Mouse (Mus musculus): ENCODE results near the gene Olfr93. TPM values are rescaled to one million over a fixed set of nuclear protein-coding genes. Genes with fewer than 3 reads are reported as not detected.

Olfr93 gene
- polyA plus RNA-seq (2015; fragmentation: Nextera tagmentation; extraction: Ambion mirVana), result not detected in 2 replicates

GRCm38 (mm10) chr17:37161394-37161793 lies at the start of gene Olfr93:
Olfr93 (minus strand) TSS chr17:37161494.

GRCm38 (mm10) chr17:37200894-37201293 lies 39.6 kb upstream of the Olfr93 start, which contains the start of gene Olfr94:
Olfr94 (minus strand) TSS chr17:37200994.

GRCm38 (mm10) chr17:37193656-37194055 lies 32.4 kb upstream of the Olfr93 start, which contains the start of gene Ubd:
Ubd (plus strand) TSS chr17:37193892.

GRCm38 (mm10) chr17:37119988-37120387 lies 41.3 kb downstream of the Olfr93 start, which contains the start of gene Olfr92:
Olfr92 (minus strand) TSS chr17:37120088.

GRCm38 (mm10) chr17:37098178-37098577 lies 63.1 kb downstream of the Olfr93 start, which contains the start of gene Olfr91:
Olfr91 (minus strand) TSS chr17:37098278.

Other genes starting within 250 kb of the Olfr93 start
- gene Rnf39, start 218.6 kb downstream of the Olfr93 start, polyA plus RNA-seq (2015; fragmentation: Nextera tagmentation; extraction: Ambion mirVana), result 4.5 and 5.2 TPM in 2 replicates
- gene Ppp1r11, start 209.8 kb downstream of the Olfr93 start, polyA plus RNA-seq (2015; fragmentation: Nextera tagmentation; extraction: Ambion mirVana), result 153 and 169 TPM in 2 replicates
- gene Znrd1, start 202.9 kb downstream of the Olfr93 start, polyA plus RNA-seq (2015; fragmentation: Nextera tagmentation; extraction: Ambion mirVana), result 54.6 and 58.0 TPM in 2 replicates
- gene Znrd1as, start 202.9 kb downstream of the Olfr93 start, polyA plus RNA-seq (2015; fragmentation: Nextera tagmentation; extraction: Ambion mirVana), result 3.4 and 4.6 TPM in 2 replicates
- gene 2410137M14Rik, start 180.3 kb downstream of the Olfr93 start, polyA plus RNA-seq (2015; fragmentation: Nextera tagmentation; extraction: Ambion mirVana), result 0.25 TPM in 1 of 2 replicates, not detected in the other
- gene H2-M5, start 172.0 kb downstream of the Olfr93 start, polyA plus RNA-seq (2015; fragmentation: Nextera tagmentation; extraction: Ambion mirVana), result 1.1 and 1.4 TPM in 2 replicates
- 106 and 132 TPM in 2 replicates for gene Zfp57, start 160.3 kb downstream of the Olfr93 start, polyA plus RNA-seq (2015; fragmentation: Nextera tagmentation; extraction: Ambion mirVana)
- gene Mog, start 138.1 kb downstream of the Olfr93 start, polyA plus RNA-seq (2015; fragmentation: Nextera tagmentation; extraction: Ambion mirVana), result 0.88 and 2.0 TPM in 2 replicates
- 95.5 and 105 TPM in 2 replicates for gene Gabbr1, start 115.5 kb downstream of the Olfr93 start, polyA plus RNA-seq (2015; fragmentation: Nextera tagmentation; extraction: Ambion mirVana)
- 0.08 TPM in 1 of 2 replicates, not detected in the other for gene Olfr90, start 73.0 kb downstream of the Olfr93 start, polyA plus RNA-seq (2015; fragmentation: Nextera tagmentation; extraction: Ambion mirVana)
- gene Olfr91, start 63.2 kb downstream of the Olfr93 start, polyA plus RNA-seq (2015; fragmentation: Nextera tagmentation; extraction: Ambion mirVana), result not detected in 2 replicates
- not detected in 2 replicates for gene Olfr92, start 41.4 kb downstream of the Olfr93 start, polyA plus RNA-seq (2015; fragmentation: Nextera tagmentation; extraction: Ambion mirVana)
- gene Ubd, start 32.4 kb upstream of the Olfr93 start, polyA plus RNA-seq (2015; fragmentation: Nextera tagmentation; extraction: Ambion mirVana), result not detected in 2 replicates
- gene Olfr94, start 39.5 kb upstream of the Olfr93 start, polyA plus RNA-seq (2015; fragmentation: Nextera tagmentation; extraction: Ambion mirVana), result 0.21 TPM in 1 of 2 replicates, not detected in the other
- 0.03 and 0.04 TPM in 2 replicates for gene Olfr95, start 51.6 kb upstream of the Olfr93 start, polyA plus RNA-seq (2015; fragmentation: Nextera tagmentation; extraction: Ambion mirVana)
- gene Olfr96, start 58.7 kb upstream of the Olfr93 start, polyA plus RNA-seq (2015; fragmentation: Nextera tagmentation; extraction: Ambion mirVana), result not detected in 2 replicates
- gene Olfr97, start 75.8 kb upstream of the Olfr93 start, polyA plus RNA-seq (2015; fragmentation: Nextera tagmentation; extraction: Ambion mirVana), result not detected in 2 replicates
- gene Olfr98, start 102.3 kb upstream of the Olfr93 start, polyA plus RNA-seq (2015; fragmentation: Nextera tagmentation; extraction: Ambion mirVana), result not detected in 2 replicates
- gene H2-M3, start 108.7 kb upstream of the Olfr93 start, polyA plus RNA-seq (2015; fragmentation: Nextera tagmentation; extraction: Ambion mirVana), result 2.6 and 2.8 TPM in 2 replicates
- gene Olfr99, start 122.0 kb upstream of the Olfr93 start, polyA plus RNA-seq (2015; fragmentation: Nextera tagmentation; extraction: Ambion mirVana), result not detected in 2 replicates
- not detected in 2 replicates for gene Olfr101, start 142.8 kb upstream of the Olfr93 start, polyA plus RNA-seq (2015; fragmentation: Nextera tagmentation; extraction: Ambion mirVana)
- gene Olfr102, start 155.6 kb upstream of the Olfr93 start, polyA plus RNA-seq (2015; fragmentation: Nextera tagmentation; extraction: Ambion mirVana), result not detected in 2 replicates
- gene Olfr103, start 178.2 kb upstream of the Olfr93 start, polyA plus RNA-seq (2015; fragmentation: Nextera tagmentation; extraction: Ambion mirVana), result not detected in 2 replicates
- not detected in 2 replicates for gene Olfr104-ps, start 198.1 kb upstream of the Olfr93 start, polyA plus RNA-seq (2015; fragmentation: Nextera tagmentation; extraction: Ambion mirVana)
- gene Olfr105-ps, start 217.5 kb upstream of the Olfr93 start, polyA plus RNA-seq (2015; fragmentation: Nextera tagmentation; extraction: Ambion mirVana), result not detected in 2 replicates
- not detected in 2 replicates for gene Olfr106-ps, start 228.9 kb upstream of the Olfr93 start, polyA plus RNA-seq (2015; fragmentation: Nextera tagmentation; extraction: Ambion mirVana)
- gene Olfr107, start 237.7 kb upstream of the Olfr93 start, polyA plus RNA-seq (2015; fragmentation: Nextera tagmentation; extraction: Ambion mirVana), result not detected in 2 replicates

Measured in neural tube, postnatal 0 days (tissue).